Mouse (Mus musculus) MEL (cell line): ENCODE data around the gene Gtf2h2.
"Not testable (repeated sequence)": the region's sequence is repeated elsewhere in the genome, so short reads cannot be mapped to it uniquely, and the experiment has no call there.

Experiments used
- CHD1 ChIP-seq: IDR thresholded peaks from 2 replicates; pipeline ENCODE4 v1.6.1; 2012; ENCODE audit warnings: low read depth, mild to moderate bottlenecking, inconsistent platforms, low read length, improper control_type of control experiment
- CHD2 ChIP-seq: IDR thresholded peaks from 2 replicates; pipeline ENCODE4 v1.6.1; 2011; ENCODE audit warnings: low read length, improper control_type of control experiment
- CTCF ChIP-seq, 3 experiments: IDR thresholded peaks in 2 of 3; conservative IDR thresholded peaks in 1 of 3; 2 replicates each; pipeline ENCODE4 v1.5.1; 2011 to 2012; ENCODE audit warnings: low read length in 3 of 3, low read depth in 2 of 3, mild to moderate bottlenecking in 2 of 3, improper control_type of control experiment in 1 of 3, inconsistent platforms in 1 of 3, mixed read lengths in 1 of 3, moderate library complexity in 1 of 3; ENCODE audit not compliant: control insufficient read depth in 1 of 3, insufficient read depth in 1 of 3, poor library complexity in 1 of 3, severe bottlenecking in 1 of 3
- EP300 ChIP-seq, 2 experiments: IDR thresholded peaks; 2 replicates each; pipeline ENCODE4 v1.6.1; 2011; ENCODE audit warnings: improper control_type of control experiment in 2 of 2, low read length in 2 of 2, low read depth in 1 of 2, mild to moderate bottlenecking in 1 of 2
- GATA1 ChIP-seq: IDR thresholded peaks from 2 replicates; pipeline ENCODE4 v1.6.1; 2011; ENCODE audit warnings: low read depth, low read length, improper control_type of control experiment
- KAT2A ChIP-seq: conservative IDR thresholded peaks from 2 replicates; pipeline ENCODE4 v1.6.1; 2012; ENCODE audit warnings: low read depth, low read length, improper control_type of control experiment, inconsistent platforms
- MAX ChIP-seq: IDR thresholded peaks from 2 replicates; pipeline ENCODE4 v1.6.1; 2011; ENCODE audit warnings: low read length, improper control_type of control experiment
- POLR2A ChIP-seq, 2 experiments: IDR thresholded peaks; 2 replicates each; pipeline ENCODE4 v1.6.1; 2011 to 2012; ENCODE audit warnings: low read length in 2 of 2, mild to moderate bottlenecking in 2 of 2, control low read depth in 1 of 2, improper control_type of control experiment in 1 of 2, low read depth in 1 of 2, moderate library complexity in 1 of 2; ENCODE audit not compliant: control insufficient read depth in 1 of 2, insufficient read depth in 1 of 2, poor library complexity in 1 of 2
- RAD21 ChIP-seq: IDR thresholded peaks from 2 replicates; pipeline ENCODE4 v1.6.1; 2011; ENCODE audit warnings: mild to moderate bottlenecking, low read depth, low read length, improper control_type of control experiment
- RCOR1 ChIP-seq: IDR thresholded peaks from 2 replicates; pipeline ENCODE4 v1.6.1; 2012; ENCODE audit warnings: low read depth, mild to moderate bottlenecking, inconsistent platforms, low read length, improper control_type of control experiment
- USF1 ChIP-seq: IDR thresholded peaks from 2 replicates; pipeline ENCODE4 v1.6.1; 2014; ENCODE audit warnings: low read depth, mild to moderate bottlenecking, inconsistent platforms, low read length, improper control_type of control experiment, moderate library complexity
- ZNF384 ChIP-seq: IDR thresholded peaks from 2 replicates; pipeline ENCODE4 v1.6.1; 2012; ENCODE audit warnings: low read depth, mild to moderate bottlenecking, inconsistent platforms, low read length, improper control_type of control experiment

DNA sequence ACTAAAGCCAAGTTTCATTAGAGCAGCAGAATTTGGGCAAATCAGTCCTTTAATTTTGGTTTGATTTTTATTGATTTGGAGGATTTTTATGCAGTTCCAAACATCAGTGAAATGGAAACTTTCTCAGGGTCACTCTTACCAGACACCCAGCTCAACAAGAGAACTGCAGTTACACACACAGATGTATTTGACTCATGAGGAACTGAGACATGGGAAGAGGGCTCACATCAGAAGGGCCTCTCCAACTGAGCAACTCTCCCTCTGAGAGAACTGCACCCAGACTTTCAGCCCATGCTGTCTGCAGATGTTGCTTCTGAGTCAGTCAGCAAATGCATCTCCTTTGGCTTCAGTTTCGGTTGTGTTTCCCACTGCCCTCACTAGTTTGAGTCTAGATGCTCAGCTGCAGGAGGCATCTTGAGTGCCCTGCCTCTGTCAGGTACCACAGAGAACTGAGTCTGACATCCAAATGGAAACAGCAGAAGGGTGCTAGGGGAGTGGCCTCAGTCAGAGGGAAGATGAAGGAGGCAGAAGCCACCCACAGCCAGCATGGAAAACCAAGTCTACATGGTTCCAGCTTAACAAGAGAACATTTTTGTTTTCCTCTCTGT is 55.7 kb downstream of the Gtf2h2 start:
- not testable (repeated sequence) for TF ChIP-seq CTCF (IDR thresholded peaks at IDR 0.05 in 2 of 3, conservative IDR thresholded peaks at IDR 0.05 in 1 of 3; ENCODE audit: control insufficient read depth in 1 of 3, insufficient read depth in 1 of 3, low read depth in 2 of 3, low read length in 3 of 3, poor library complexity in 1 of 3, severe bottlenecking in 1 of 3); KAT2A; CHD2; POLR2A (IDR thresholded peaks at IDR 0.05; ENCODE audit: control insufficient read depth in 1 of 2, insufficient read depth in 1 of 2, low read depth in 1 of 2, low read length in 2 of 2, poor library complexity in 1 of 2); USF1; EP300 (IDR thresholded peaks at IDR 0.05; ENCODE audit: low read depth in 1 of 2, low read length in 2 of 2); GATA1; ZNF384; MAX; RCOR1; CHD1; RAD21
